Mouse (Mus musculus) neural tube, embryonic 11.5 days (tissue): Measurements from ENCODE around the gene Klhdc8b. TPM values are rescaled to one million over a fixed set of nuclear protein-coding genes. Genes with fewer than 3 reads are reported as not detected.

ENCODE experiments used
- ATAC-seq: fragments of 200-750 bp; cut with Nextera tagmentation; 2 replicates; pipeline ENCODE4 v1.8.0; 2017; ENCODE audit warnings: moderate number of reproducible peaks, mild to moderate bottlenecking, moderate TSS enrichment, moderate library complexity; ENCODE audit not compliant: insufficient read depth, low FRiP score, low TSS enrichment
- DNase-seq: peaks from one replicate; pipeline ENCODE4 v3.0.0-alpha.2; 2015; ENCODE audit warnings: low spot score
- H3K27ac ChIP-seq: fragments of 300-500 bp; sonication (generic); 2 replicates; pipeline ENCODE4 v1.5.1; 2014; ENCODE audit warnings: low read depth, mild to moderate bottlenecking, low read length
- H3K27me3 ChIP-seq: fragments of 300-500 bp; sonication (generic); 2 replicates; pipeline ENCODE4 v1.6.1; 2014; ENCODE audit warnings: mild to moderate bottlenecking, low read length, mixed read lengths; ENCODE audit not compliant: control insufficient read depth, insufficient read depth
- H3K36me3 ChIP-seq: fragments of 300-500 bp; sonication (generic); 2 replicates; pipeline ENCODE4 v1.6.1; 2014; ENCODE audit warnings: mild to moderate bottlenecking, low read length, moderate library complexity, mixed read lengths; ENCODE audit not compliant: control insufficient read depth, insufficient read depth
- H3K4me1 ChIP-seq: fragments of 300-500 bp; sonication (generic); 2 replicates; pipeline ENCODE4 v1.6.1; 2014; ENCODE audit warnings: low read length, mixed read lengths; ENCODE audit not compliant: control insufficient read depth, insufficient read depth
- H3K4me2 ChIP-seq: fragments of 300-500 bp; sonication (generic); 2 replicates; pipeline ENCODE4 v1.6.1; 2014; ENCODE audit warnings: low read depth, mild to moderate bottlenecking, moderate library complexity
- H3K4me3 ChIP-seq: fragments of 300-500 bp; sonication (generic); 2 replicates; pipeline ENCODE4 v1.5.1; 2014; ENCODE audit warnings: low read depth, low read length
- H3K9ac ChIP-seq: fragments of 300-500 bp; sonication (generic); 2 replicates; pipeline ENCODE4 v1.6.1; 2014; ENCODE audit warnings: mild to moderate bottlenecking, low read length
- H3K9me3 ChIP-seq: fragments of 300-500 bp; sonication (generic); 2 replicates; pipeline ENCODE4 v1.6.1; 2016; ENCODE audit warnings: low read length; ENCODE audit not compliant: control insufficient read depth
- WGBS: fragments of 180-500 bp; shearing (Covaris S2); extraction: QIAGEN DNeasy Blood & Tissue Kit; methylation state at CpG from one replicate; pipeline ENCODE4 v1.1.7; 2014; 5-methylcytosine and 5-hydroxymethylcytosine counted together
- polyA plus RNA-seq: library from polyadenylated mRNA; unstranded; fragments of >200 nt; fragmentation: Nextera tagmentation; extraction: Ambion mirVana; gene quantifications from 2 replicates; pipeline ENCODE4 v1.2.1, GENCODE M21; 2014

Gene Klhdc8b
- polyA plus RNA-seq, 1 experiment from 2014 or later: 28.9 TPM

DNA sequence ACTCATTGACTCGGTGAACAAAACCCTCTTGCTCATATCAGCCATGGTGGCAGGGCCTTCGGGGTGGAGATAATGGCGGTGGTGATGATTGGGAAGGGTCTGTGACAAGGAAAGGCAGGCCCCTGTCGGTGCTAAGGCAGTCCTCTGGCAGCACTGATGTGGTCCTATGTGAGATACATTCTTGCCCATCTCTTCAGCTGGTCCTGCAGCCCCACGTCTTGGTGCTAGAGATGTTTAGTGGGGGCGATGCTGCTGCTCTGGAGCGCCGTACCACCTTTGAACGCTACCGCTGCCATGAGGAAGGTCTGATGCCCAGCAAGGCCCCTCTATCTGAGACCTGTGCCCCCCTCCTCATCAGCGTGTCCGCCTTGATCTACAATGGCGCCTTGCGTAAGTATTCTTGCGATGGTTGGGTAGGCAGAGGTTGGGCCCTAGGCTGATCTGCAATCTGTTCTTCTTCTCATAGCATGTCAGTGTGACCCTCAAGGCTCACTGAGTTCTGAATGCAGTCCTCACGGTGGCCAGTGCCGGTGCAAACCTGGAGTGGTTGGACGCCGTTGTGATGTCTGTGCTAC is 24.0 kb upstream of the Klhdc8b start:
- Histone ChIP-seq H3K9me3 (no peaks in the 10 kb centered on the region), H3K36me3 (peaks cover 10% of the 10 kb centered on the region), H3K9ac (no peak overlapping the region), H3K4me2 (no peak overlapping the region), H3K4me3 (no peak overlapping the region), H3K27ac (no peak overlapping the region), H3K27me3 (no peaks in the 10 kb centered on the region), H3K4me1 (no peaks in the 10 kb centered on the region)
- 91% methylated on average over 19 of the region's 19 CpGs for WGBS
- no peak for ATAC-seq
- DNase-seq: no peak

- H3K36me3 ChIP-seq: peaks cover 7% of the 10 kb centered on the region
Observed at GRCm38 (mm10) chr9:108484021-108484420, 22.6 kb upstream of the Klhdc8b start.

GRCm38 (mm10) chr9:108483051-108483790 is 21.8 kb upstream of the Klhdc8b start:
- Histone ChIP-seq H3K9me3 (no peaks in the 10 kb centered on the region), H3K4me3 (no peak overlapping the region), H3K9ac (no peak overlapping the region; the same call in 1 of the 2 replicates), H3K27ac (no peak overlapping the region), H3K36me3 (peaks cover 5% of the 10 kb centered on the region), H3K4me2 (no peak overlapping the region), H3K27me3 (no peaks in the 10 kb centered on the region), H3K4me1 (peaks cover 5% of the 10 kb centered on the region)
- ATAC-seq: no peak
- WGBS: 95% methylated on average over 18 of the region's 18 CpGs
- DNase-seq: no peak

More at GRCm38 (mm10) chr9:108484021-108484420, 22.6 kb upstream of the Klhdc8b start:
- 92% methylated on average over 15 of the region's 15 CpGs for WGBS
- Histone ChIP-seq H3K4me2 (no peak overlapping the region), H3K27me3 (no peaks in the 10 kb centered on the region), H3K9ac (no peak overlapping the region), H3K27ac (no peak overlapping the region), H3K4me1 (peaks cover 5% of the 10 kb centered on the region), H3K4me3 (no peak overlapping the region), H3K9me3 (no peaks in the 10 kb centered on the region)
- ATAC-seq (no peak), DNase-seq (no peak)

DNA sequence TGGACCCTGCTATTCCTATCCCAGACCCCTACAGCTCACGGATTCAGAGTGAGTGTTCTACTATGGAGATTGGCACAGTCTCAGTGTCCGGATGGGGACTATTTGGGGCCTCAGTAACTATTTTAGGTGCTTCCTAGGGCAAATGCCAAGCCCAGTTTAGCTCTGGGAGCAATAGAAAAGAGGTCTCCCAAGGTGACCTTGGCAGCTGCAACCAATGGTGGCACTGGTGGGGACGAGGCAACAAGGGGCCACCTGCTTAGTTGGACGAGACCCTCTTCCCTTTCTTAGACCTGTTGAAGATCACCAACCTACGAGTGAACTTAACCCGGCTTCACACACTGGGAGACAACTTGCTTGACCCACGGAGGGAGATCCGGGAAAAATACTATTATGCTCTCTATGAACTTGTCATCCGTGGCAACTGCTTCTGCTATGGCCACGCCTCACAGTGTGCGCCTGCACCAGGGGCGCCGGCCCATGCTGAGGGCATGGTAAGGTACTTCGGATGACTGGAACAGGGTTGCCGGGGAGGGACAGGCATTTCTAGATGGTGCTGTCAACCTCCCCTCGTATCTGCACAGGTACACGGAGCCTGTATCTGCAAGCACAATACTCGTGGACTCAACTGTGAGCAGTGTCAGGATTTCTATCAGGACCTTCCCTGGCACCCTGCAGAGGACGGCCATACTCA is 20.3 kb upstream of the Klhdc8b start:
- no peaks in the 10 kb centered on the region for H3K27me3 ChIP-seq
- 92% methylated on average over 19 of the region's 19 CpGs for WGBS
- no peak overlapping the region for H3K9ac ChIP-seq
- H3K4me3 ChIP-seq: no peak overlapping the region
- H3K36me3 ChIP-seq: peaks cover 5% of the 10 kb centered on the region
- H3K4me1 ChIP-seq: peaks cover 5% of the 10 kb centered on the region
- no peaks in the 10 kb centered on the region for H3K9me3 ChIP-seq
- no peak overlapping the region for H3K4me2 ChIP-seq
- no peak overlapping the region for H3K27ac ChIP-seq
- DNase-seq (no peak), ATAC-seq (no peak)

DNA sequence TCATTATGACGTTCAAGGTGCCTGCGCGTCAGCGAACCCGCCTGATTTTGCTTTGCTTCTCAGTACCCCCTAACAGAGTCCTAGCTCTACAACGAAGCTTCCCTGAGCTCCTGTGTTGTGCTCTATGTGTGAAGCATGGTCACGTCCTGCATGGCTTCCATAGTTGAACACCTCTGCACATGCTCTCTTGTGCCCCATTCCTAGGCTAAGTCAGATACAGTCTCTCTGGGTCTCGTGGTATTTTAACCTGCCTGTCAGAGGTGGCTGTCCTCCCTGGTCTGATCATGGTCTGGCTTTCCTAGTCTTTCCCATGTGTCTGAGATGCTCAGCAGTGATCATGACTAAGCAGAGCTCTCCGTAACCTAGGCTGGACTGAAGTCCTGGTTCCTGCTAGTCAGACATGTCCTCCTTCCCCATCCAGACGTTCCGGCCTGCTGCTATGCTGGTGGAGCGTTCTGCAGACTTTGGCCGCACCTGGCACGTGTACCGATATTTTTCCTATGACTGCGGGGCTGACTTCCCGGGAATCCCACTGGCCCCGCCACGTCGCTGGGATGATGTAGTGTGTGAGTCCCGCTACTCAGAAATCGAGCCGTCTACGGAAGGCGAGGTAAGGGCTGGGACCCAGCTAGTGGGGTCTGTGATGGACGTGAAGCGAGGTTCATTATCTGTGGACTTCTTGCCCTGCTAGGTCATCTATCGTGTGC is 19.6 kb upstream of the Klhdc8b start:
- Histone ChIP-seq H3K4me3 (no peak overlapping the region), H3K9ac (no peak overlapping the region; the same call in 1 of the 2 replicates), H3K4me1 (peaks cover 5% of the 10 kb centered on the region), H3K27ac (no peak overlapping the region), H3K27me3 (no peaks in the 10 kb centered on the region), H3K9me3 (no peaks in the 10 kb centered on the region), H3K36me3 (peaks cover under 1% of the 10 kb centered on the region), H3K4me2 (no peak overlapping the region)
- ATAC-seq: no peak
- DNase-seq: no peak
- 92% methylated on average over 28 of the region's 28 CpGs for WGBS

DNA sequence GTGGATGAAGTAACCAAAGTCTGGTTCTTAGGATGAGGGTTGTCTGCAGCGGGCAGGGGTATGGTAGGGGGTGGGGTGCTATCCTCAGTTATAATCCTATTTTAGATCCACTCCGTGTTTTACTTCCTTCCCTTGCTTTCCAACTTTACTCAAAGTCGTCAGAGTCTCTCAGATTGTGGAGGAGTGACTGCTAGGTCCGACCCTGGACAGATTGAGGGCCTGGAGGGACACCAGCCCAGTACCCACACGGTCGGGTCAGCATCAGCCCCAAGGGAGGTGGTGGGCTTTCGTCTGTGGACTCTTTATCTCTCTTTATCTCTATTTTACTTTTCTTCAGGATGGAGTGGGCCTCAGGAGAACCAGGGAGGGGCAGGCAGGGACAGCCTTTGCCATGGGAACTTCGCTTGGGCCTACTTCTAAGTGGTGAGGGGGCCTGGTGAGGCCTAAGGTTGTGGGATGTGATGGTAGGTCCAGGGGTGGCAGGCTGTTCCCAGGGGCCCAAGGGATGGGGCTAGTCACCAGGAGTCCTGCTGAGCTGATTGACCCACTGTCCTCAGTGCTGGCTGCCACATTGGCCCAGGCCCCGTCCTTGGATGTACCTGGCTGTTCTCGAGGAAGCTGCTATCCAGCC is 18.5 kb upstream of the Klhdc8b start, which contains the start of gene Lamb2:
Lamb2 (plus strand) TSS at position 16 of the 631 bp plus-strand sequence.
- ATAC-seq (peak; percentile 60; the same call in 1 of the 2 replicates), DNase-seq (peak; percentile 42)
- H3K4me2 ChIP-seq: peak within 1 kb of the TSS; percentile 59
- H3K4me3 ChIP-seq: peak within 1 kb of the TSS; percentile 35
- H3K27ac ChIP-seq: 0 out of 2 replicates have a peak within 1 kb of the TSS, but pooled peaks have one; percentile 14
- H3K4me1 ChIP-seq: peaks cover 5% of the 10 kb centered on the region
- H3K36me3 ChIP-seq: no peaks in the 10 kb centered on the region; the same call in none of the 2 replicates
- WGBS: 15% methylated on average over 10 of the region's 10 CpGs
- H3K9ac ChIP-seq: peak within 1 kb of the TSS; percentile 53
- no peaks in the 10 kb centered on the region for H3K9me3 ChIP-seq
- no peaks in the 10 kb centered on the region for H3K27me3 ChIP-seq

GRCm38 (mm10) chr9:108479241-108479640 is 17.9 kb upstream of the Klhdc8b start:
- peak overlapping the region; percentile 36 for H3K4me2 ChIP-seq
- no peaks in the 10 kb centered on the region; the same call in none of the 2 replicates for H3K36me3 ChIP-seq
- no peaks in the 10 kb centered on the region for H3K9me3 ChIP-seq
- no peak overlapping the region; the same call in 1 of the 2 replicates for H3K4me3 ChIP-seq
- WGBS: 41% methylated on average over 11 of the region's 11 CpGs
- H3K9ac ChIP-seq: no peak overlapping the region
- no peak overlapping the region for H3K27ac ChIP-seq
- peak; percentile 54 for DNase-seq
- H3K27me3 ChIP-seq: no peaks in the 10 kb centered on the region
- ATAC-seq: no peak
- peaks cover 5% of the 10 kb centered on the region for H3K4me1 ChIP-seq

GRCm38 (mm10) chr9:108478638-108479156 is 17.3 kb upstream of the Klhdc8b start:
- Histone ChIP-seq H3K9me3 (no peaks in the 10 kb centered on the region), H3K4me3 (peak overlapping the region; percentile 27), H3K4me1 (peaks cover 5% of the 10 kb centered on the region), H3K27me3 (no peaks in the 10 kb centered on the region), H3K4me2 (peak overlapping the region; percentile 36), H3K9ac (peak overlapping the region; percentile 9; the same call in 1 of the 2 replicates), H3K27ac (no peak overlapping the region), H3K36me3 (no peaks in the 10 kb centered on the region; the same call in 1 of the 2 replicates)
- under 1% methylated on average over 20 of the region's 20 CpGs for WGBS
- ATAC-seq: peak; percentile 64
- DNase-seq: peak; percentile 86
